Mouse (Mus musculus): ENCODE results near the gene Sgpp2.

Sgpp2 gene

GRCm38 (mm10) chr1:78338212-78338611 is 28.1 kb downstream of the Sgpp2 start:
- DNase-seq (ENCODE audit: low read depth) = peak; percentile 38

- no peak for DNase-seq (ENCODE audit: low read depth)
Measured at GRCm38 (mm10) chr1:78339941-78340340, 29.8 kb downstream of the Sgpp2 start.

DNA sequence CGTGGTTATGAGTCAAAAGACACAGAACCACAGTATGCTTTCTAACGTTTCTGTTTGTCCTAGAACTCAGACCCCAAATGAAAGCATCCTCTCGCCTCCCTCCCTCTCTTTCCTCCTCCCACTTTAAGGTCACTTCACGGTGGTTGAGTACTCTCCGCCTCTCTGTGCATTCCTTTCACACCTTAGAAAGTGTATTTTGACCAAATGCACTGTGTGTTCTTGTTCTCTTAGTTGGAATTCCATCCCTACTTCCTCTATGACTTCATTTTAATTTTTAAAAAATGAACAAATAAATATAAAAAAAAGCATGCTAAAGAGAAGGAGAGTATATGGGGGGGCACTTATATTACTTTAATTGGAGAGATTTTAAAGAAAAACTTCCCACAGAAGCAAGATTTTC is 30.4 kb downstream of the Sgpp2 start:
- DNase-seq (ENCODE audit: low read depth) = no peak

DNA sequence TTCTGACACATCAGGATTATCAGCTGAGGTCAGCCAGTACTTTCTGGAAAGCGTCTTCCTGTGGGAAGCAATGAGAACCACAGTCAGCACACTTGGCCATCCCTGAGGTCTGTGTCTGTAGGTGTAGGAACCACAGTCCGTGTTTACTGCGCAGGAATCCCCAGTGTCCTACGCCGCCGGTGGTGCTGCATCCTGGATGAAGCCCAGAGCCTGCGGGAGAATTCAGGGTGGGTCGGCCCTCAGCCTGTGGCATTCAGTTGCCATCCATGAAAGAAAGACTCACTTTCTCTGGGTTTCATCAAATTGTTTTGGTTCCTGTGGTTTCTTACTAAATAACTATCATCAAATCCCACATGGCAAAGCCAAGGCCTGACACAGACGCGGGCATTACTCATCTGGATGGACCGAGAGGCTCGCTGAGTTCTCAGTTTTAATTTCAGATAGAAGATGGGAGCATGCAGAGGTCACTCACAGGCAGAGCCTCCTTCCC is 37.2 kb downstream of the Sgpp2 start:
- DNase-seq (ENCODE audit: low read depth) = peak; percentile 83

GRCm38 (mm10) chr1:78349219-78349618 is 39.1 kb downstream of the Sgpp2 start:
- no peak for DNase-seq (ENCODE audit: low read depth)

- no peak for DNase-seq (ENCODE audit: low read depth)
Measured at GRCm38 (mm10) chr1:78353254-78353653, 43.1 kb downstream of the Sgpp2 start.

DNA sequence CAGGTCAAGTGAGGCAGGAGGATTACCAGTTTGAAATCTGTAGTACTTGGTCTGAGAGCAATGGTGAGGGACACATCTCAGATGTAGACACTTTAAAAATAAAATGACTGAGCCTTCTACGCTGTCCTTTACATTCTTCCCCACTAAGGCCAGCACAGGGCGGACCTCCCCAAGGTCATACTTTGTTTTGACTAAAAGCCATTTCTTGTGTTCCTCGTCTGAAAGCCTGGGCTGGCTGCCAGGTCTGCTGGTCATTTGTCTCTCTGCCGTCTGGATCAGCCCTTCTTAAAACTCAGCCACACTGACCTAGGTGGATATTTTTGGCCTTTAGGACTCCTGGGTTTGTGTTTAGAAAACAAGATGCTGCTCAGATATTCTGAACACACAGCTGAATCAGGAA is 45.0 kb downstream of the Sgpp2 start:
- DNase-seq (ENCODE audit: low read depth) = peak; percentile 37

- no peak for DNase-seq (ENCODE audit: low read depth)
Measured at GRCm38 (mm10) chr1:78357415-78357814, 47.3 kb downstream of the Sgpp2 start.

GRCm38 (mm10) chr1:78357868-78358267 is 47.7 kb downstream of the Sgpp2 start:
- DNase-seq (ENCODE audit: low read depth) = no peak

DNA sequence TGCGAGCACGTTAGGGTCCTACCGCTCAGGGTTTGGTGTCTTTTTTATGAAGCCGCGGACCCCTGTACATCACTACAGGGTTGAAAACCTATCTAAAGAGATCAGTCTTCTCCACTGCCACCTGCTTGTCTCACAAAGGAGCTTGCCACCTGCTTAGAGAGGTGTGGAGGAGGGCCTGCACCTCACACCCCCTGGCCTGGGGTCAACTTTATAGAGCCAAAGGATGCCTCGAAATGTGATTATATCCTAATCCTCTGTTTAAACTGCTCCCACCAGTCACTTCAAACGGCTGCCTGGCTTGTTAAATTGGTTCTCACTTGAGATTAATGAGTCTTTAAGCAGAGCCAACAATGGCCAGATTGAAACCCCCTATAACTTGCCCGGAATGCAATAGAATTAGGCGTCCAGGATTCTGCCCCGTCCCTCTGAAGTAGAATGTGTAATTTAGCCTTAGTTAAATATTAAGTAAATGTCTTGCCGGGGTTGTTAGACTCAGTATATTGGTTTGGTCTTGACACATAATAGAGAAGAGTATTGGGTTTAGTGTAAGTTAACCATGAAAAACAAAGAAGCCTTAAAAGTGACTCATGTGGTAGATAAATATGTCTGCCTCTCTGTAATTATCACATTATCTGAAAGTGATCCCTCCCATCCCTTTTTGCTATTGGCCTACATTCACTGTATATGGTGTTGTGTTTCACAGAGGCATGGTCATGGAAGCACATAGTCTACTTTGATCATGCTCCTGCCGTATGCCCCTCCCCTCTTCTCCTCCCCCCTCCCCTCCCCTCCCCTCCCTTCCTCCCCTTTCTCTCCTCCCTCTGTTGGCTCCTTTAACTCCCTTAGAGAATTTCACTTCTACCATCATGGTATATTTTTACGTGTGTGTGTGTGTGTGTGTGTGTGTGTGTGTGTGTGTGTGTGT is 54.1 kb downstream of the Sgpp2 start:
- no peak for DNase-seq (ENCODE audit: low read depth)

DNA sequence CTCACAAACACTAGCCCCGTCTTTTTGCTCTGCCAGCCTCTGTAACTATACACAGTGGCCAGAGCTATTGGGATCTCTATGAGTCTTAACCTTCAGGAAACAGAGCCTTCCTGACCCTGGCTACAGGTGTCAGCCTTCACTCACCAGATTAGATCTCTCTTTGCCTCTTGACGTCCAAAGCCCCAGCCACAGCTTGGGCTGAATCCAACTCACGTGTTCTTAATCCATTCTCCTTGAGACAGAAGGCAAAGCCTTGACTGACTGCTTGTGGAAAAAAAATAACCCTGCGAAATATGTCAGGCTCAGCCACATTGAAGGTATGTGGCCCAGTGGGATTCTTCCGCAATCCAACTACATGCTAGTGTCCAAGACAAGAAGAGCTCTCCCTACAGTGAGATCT is 57.7 kb downstream of the Sgpp2 start:
- DNase-seq (ENCODE audit: low read depth) = peak; percentile 31

DNA sequence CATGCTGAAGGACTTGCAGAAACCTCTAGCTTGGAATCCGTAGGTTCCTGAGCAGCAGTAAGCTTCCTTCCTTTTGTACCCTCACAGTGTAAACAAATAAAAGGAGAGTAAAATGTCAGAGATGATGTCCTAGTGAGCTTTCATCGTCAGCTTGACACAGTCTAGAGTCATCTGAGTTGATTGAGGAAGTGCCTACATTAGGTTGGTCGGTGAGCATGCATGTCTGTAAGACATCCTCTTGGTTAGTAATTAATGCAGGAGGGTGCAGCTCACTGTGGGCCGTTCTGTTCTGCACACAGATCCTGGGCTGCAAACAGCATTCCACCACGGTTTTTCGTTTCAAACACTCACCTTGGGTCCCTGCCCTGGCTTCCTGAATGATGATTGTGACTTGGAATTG is 60.0 kb downstream of the Sgpp2 start:
- no peak for DNase-seq (ENCODE audit: low read depth)

DNA sequence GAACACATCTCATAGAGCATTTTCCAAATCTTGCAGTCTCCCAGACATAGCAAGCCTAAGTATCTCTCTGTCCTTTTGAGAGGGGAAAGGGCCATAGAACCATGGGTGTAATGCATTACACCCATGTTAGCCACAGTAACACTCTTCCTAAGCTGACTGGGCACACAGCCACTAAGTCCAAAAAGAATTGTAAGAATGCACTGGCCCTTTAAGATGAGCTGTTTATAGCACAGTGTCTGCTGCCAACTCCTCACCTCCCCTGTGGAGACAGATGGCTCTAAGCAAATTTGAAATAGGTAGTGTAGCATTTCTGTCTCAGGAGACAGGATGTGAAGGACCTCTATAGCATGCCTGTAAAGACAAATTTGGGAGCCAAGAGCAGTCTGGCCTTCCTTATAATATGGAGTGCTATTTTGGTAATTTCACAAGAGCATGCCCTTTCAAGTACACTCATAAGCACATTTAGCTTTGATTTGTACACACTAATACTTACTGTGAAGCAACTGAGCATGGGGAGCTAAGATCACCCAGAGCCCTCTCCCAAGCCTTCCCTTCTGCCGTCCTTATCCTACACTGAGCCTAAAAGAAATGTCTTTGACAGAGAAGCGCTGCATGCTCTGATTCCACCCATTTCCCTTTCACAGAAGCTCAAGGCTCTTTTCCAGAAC is 61.6 kb downstream of the Sgpp2 start:
- peak; percentile 63 for DNase-seq (ENCODE audit: low read depth)

DNA sequence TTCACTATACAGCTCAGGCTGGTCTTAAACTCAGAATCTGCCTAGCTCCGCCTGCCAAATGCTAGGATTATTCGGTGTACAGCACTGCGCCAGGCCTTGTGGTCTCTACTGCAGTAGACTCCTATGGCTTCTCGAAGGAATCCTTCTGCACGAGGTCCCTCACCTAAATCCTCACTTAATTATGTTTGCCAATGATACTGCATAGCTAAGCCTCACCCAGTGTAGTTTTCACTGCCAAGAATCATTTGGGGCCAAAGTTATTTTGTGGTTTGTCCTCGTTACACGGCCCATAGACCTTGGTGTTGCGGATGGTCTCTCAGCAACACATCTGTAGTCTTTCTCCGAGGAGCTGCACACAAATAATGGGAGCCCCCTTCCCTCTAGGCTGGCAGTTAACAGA is 62.2 kb downstream of the Sgpp2 start:
- no peak for DNase-seq (ENCODE audit: low read depth)

DNA sequence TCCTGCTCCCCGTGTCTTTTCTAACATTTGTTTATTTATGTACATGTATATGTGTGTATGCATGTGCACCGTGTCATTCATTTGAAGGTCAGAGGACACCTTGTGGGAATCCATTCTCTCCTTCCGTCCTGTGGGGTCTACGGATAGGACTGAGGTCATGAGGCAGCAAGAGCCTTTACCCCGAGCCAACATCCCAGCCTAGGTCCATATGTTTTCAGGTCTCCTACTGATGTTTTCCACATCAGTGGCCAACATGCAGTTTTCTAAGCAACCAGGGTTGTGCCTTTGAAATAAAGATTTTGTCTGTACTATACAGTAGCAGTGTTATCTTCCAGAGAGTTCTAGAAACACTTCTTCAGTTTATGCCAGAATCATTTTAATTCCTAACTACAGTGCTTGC is 63.7 kb downstream of the Sgpp2 start:
- no peak for DNase-seq (ENCODE audit: low read depth)

- no peak for DNase-seq (ENCODE audit: low read depth)
Measured at GRCm38 (mm10) chr1:78375058-78375457, 64.9 kb downstream of the Sgpp2 start.

GRCm38 (mm10) chr1:78380950-78381349 is 70.8 kb downstream of the Sgpp2 start:
- no peak for DNase-seq (ENCODE audit: low read depth)

DNA sequence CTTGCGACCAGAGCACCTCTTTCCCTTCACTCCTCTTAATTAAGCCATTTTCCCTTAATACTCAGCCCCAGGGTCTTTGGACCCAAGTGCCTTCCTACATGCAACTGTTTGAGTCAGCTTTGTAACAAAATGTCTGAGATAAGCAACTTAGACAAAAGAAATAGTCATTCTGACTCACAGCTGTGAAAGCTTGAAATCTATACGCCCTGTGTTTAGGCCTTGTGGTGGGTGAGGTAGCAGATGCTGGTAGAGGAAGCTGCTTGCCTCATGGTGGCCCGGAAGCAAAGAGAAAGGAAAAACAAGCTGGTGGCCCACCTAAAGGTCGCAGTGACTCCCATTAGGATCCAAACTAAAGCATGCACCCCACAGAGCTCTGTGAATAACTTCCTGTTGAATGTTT is 77.7 kb downstream of the Sgpp2 start:
- peak; percentile 29 for DNase-seq (ENCODE audit: low read depth)

- no peak for DNase-seq (ENCODE audit: low read depth)
Measured at GRCm38 (mm10) chr1:78388848-78389247, 78.7 kb downstream of the Sgpp2 start.

GRCm38 (mm10) chr1:78395191-78395735 is 85.1 kb downstream of the Sgpp2 start:
- DNase-seq (ENCODE audit: low read depth) = peak; percentile 9

DNA sequence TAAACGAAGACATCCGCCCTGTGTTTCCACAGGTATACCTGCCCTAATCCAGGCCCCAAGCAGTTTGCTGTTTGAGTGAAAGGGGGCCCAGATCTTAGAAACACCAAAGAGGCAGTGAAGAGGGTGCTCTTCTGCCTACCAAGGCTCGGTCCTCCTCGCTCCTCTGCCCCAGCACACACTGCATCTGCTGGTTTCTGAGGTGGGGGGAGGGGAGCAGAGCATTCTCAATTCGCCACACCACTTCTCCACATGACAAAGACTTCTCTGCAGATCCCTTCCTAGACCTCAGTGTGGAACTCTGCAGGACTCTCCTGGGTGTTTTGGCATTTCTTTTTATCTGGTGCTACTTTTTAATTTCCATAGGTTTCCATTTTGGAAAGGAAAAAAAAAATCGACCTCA is 85.6 kb downstream of the Sgpp2 start:
- no peak for DNase-seq (ENCODE audit: low read depth)

GRCm38 (mm10) chr1:78396320-78396913 is 86.3 kb downstream of the Sgpp2 start:
- peak; percentile 87 for DNase-seq (ENCODE audit: low read depth)

GRCm38 (mm10) chr1:78399755-78400154 is 89.6 kb downstream of the Sgpp2 start:
- no peak for DNase-seq (ENCODE audit: low read depth)

All from NIH3T3 (cell line).